Mouse (Mus musculus): Measurements from ENCODE around the gene Cfap36.

Gene Cfap36

GRCm38 (mm10) chr11:29246883-29247650, at the start of gene Cfap36:
Cfap36 (minus strand) TSS chr11:29247409.
- DNase-seq = peak; percentile 95

DNA sequence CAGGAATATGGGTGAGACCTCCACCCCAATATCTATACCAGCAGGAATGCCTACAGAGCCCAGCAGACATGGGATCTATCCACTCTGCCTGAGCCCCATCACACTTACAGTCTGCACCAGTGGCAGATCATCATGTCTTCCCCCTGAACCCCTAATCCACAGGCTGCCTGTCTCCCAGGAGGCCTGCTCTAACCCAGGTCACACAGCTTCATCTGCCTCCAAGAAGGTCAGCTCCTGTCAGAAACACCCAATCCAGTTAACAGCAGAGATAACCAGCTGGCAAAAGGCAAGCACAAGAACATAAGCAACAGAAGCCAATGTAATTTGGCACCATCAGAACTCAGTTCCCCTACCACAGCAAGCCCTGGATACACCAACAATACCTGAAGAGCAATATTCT, 40.1 kb upstream of the Cfap36 start:
- DNase-seq = no peak

GRCm38 (mm10) chr11:29286040-29286439, 38.8 kb upstream of the Cfap36 start:
- no peak for DNase-seq

- no peak for DNase-seq
Measured at GRCm38 (mm10) chr11:29274758-29275157, 27.5 kb upstream of the Cfap36 start.

DNA sequence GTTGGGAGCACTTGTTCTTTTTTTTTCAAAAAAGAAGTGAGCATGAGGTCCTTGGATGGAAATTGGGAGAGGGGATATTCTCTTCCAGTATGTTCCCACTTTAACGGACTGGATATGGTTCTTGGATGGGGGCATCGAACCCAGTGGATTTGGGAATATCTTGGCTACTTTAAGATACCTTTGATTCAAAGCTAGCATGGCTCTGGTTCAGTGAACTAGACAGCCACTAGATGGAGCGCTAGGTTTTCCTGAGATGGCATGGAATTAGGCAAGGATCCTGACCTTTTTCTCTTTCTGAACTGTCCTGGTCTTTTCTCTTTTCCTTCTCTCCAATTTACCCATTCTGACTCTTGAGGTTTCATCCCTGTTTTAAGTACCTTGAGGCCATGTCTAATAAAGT, 20.6 kb upstream of the Cfap36 start:
- DNase-seq = peak; percentile 61

GRCm38 (mm10) chr11:29254643-29255042, 7.4 kb upstream of the Cfap36 start:
- DNase-seq = no peak

DNA sequence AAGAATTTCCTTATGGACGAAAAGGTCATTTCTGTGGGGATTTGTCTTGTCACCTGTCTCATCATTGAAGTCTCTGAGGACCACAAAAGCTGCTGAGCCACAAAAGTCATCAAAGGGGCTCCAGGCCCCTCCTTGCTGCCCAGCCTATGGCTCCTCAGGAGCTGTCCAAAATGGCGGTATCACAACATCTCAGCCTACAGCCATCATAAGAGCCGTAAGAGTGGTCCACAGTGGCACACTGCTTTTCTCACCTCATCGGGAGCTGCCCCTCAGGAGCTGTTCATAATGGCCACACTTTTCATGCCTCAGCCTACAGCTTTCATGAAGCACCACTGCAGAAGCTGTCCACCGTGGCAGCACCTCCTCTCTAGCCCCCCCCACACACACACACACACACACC, 1.2 kb upstream of the Cfap36 start:
- DNase-seq = no peak

DNA sequence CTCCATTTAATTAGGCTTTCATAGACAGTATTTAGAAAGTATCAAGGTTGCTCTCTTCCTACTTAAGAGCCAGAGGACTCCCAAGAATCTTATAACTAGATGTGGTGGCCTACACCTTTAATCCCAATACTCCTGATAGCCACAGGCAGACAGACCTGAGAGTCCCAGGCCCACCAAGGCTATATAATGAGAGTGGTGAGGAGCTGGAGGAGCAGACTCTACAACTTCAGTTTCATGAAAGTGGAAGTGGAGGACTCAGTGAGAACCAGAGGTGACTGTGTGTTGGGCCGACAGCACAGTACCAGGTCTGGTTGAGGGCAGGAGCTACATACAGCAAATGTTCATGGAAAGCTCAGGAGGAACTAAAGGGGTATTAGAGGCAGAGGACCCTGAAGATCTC, 516 bp upstream of the Cfap36 start:
- no peak for DNase-seq

GRCm38 (mm10) chr11:29245988-29246387, 1.2 kb downstream of the Cfap36 start:
- DNase-seq = no peak

- DNase-seq = no peak
Measured at GRCm38 (mm10) chr11:29241961-29242360, 5.2 kb downstream of the Cfap36 start.

DNA sequence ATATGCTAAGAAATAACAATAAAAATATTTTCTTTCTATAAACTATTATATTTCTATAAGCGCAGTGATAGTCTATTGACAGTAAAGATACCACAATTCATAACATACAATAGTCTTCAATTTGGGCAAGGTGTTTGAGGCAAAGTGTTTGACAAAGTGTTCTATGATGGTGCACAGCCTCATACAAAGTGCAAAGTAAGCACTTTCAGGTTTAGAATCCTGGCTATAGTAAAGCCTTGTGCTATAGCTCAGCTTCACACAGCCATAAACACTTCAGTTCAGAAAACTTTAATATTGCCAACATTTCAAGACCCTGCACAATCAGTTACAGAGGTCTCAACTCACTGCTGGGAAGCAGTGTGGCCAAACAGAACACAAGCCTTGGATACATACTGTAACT, 7.9 kb downstream of the Cfap36 start:
- DNase-seq = no peak

- no peak for DNase-seq
Measured at GRCm38 (mm10) chr11:29238551-29238950, 8.7 kb downstream of the Cfap36 start.

- no peak for DNase-seq
Measured at GRCm38 (mm10) chr11:29238047-29238446, 9.2 kb downstream of the Cfap36 start.

DNA sequence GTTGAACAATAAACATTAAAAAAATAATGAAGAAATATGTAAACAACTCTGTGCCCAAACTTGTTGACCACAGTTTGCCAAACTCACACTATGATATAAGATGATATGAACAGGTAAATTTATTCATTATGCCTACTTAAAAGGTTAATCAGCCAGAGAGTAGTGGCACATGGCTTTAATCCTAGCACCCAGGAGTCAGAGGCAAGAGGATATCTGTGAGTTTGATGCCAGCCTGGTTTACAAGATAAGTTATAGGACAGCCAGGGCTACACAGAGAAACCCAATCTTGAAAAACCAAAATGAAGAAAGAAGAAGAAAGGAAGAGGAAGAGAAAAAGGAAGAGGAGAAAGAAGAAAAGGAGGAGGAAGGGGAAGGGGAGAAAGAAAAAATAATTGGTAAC, 9.8 kb downstream of the Cfap36 start:
- DNase-seq = no peak

GRCm38 (mm10) chr11:29233569-29233968, 13.6 kb downstream of the Cfap36 start:
- DNase-seq = no peak

DNA sequence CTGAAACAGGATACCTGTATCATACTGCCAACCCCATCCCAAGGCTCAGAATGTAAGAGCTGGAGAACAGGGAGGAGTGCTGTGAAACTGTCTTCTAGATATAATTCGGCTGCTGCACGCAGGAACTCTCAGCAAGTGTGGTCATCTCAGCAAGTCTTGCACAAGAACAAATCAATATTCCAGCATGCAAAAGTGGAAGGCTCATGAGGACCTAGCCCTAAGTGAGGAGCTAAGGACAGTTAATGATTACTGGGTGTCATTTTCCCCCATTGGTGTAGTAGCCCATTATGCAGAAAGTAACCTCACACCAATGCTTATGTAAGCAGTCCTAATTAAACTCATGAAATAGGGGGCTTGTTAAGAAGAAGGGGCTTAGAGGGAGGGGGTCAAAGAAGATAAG, 18.3 kb downstream of the Cfap36 start:
- DNase-seq = no peak

DNA sequence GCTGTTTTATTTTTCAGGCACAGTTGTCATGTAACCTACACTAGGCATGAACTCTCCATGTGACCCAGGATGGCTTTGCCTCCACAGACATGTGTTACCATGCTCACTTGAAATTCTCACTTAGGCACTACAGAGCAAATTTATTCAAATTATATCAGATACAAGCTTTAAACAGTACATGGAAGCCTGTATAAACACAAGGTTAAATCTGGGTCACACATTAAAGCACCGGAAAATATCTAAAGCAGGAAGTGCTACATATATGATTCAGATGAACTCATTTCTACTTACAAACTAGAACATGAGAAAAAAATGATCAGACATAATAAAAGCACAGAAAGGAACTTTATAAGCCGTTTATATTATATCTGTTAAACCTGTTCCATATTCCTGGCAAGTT, 22.5 kb downstream of the Cfap36 start:
- DNase-seq = no peak

DNA sequence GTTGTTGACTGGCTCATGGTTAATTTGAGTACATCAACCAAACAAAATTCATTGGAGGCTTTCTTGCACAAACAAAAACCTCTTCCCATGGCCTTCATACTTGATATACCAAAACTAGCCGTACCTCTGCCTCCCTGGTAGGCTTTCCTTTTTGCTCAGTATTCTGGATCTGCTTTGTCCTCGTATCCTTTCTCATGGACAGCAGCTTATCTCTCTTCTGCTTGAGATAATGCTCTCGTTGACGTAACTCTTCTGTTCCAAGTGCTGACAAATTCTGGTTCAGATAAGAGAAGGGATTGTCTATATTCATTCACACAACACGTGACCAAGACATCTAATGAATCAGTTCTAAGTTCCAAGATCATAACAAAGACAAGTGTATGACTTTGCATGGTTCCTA, 24.9 kb downstream of the Cfap36 start:
- no peak for DNase-seq

DNA sequence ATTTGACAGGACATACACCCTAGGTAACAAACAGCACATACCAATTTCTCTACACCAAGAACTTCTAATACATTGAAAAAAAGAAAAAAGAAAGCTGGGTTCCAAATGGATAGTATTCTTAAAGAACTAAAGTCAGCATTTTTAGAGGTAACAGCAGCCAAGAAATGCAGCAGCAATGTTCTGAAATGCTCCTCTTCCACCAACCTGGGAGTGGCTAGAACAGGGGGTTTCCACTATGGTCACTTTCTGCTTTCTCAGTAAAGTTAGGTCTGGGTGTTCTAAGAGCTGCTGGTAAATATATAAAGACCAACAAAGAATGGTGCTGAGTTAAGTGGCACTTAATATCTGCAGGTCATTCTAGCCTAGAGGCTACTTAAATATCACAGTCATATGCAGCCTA, 28.2 kb downstream of the Cfap36 start:
- no peak for DNase-seq

DNA sequence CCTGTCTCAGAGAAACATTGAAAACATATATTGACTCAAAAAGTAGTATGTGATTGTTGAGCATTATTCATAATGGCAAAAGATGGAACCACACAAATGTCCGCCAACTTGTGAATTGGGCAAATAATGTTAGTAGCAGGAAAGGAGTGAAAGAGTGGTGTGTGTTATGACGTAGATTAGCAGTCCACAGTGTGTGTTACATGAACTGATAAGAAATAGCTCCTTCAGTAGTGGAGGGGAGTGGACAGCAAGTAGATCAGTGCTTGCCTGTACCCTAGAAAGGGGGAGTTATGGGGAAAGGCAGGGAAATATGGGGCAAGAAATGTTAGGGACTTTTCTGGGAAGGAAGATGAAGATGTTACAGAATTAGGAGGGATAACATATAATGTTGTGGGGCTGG, 31.0 kb downstream of the Cfap36 start:
- DNase-seq = no peak

GRCm38 (mm10) chr11:29209774-29210173, 37.4 kb downstream of the Cfap36 start:
- DNase-seq = no peak

DNA sequence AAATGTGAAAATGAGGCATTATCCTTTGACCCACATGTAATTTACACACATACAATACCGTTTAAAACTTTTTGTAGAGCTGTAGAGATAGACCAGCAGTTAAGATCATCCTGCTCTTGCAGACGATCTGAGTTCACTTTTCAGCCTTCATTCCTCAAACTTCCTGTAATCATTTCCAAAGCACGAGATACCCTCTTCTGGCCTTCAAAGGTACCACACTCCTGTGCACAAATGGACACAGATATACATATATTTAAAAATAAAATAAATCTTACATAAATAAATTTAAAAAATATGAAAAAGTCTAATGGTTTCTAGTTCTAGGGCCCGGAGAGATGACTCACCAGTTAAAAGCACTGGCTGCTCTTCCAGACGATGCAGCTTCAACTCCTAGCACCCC, 43.6 kb downstream of the Cfap36 start:
- no peak for DNase-seq

- DNase-seq = no peak
Measured at GRCm38 (mm10) chr11:29188981-29189380, 58.2 kb downstream of the Cfap36 start.

- DNase-seq = no peak
Measured at GRCm38 (mm10) chr11:29181751-29182150, 65.5 kb downstream of the Cfap36 start.

DNA sequence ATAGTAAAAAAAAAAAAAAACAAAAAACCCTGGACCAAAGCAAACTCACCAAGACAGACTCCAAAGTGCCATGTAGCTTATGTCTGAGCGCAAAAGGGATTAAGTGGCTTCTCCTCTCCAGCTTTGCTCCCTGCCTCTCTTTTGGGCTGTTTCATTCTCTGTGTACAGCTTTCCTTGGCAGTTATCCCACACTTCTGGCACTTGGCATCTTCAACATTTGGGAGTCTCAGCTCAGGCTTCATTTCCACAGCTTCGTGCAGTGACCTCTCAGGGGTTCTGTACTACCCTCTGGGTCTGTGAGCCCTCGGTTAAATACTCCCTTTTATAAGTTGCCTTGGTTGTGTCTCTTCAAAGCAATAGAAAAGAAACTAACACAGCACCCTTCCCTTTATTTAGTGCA, 66.6 kb downstream of the Cfap36 start:
- DNase-seq = no peak
